Mouse (Mus musculus) thymus, postnatal 0 days (tissue): Measurements from ENCODE around the gene Rgs16. TPM values are rescaled to one million over a fixed set of nuclear protein-coding genes. Genes with fewer than 3 reads are reported as not detected.

Experiments used
- DNase-seq: peaks from one replicate; pipeline ENCODE4 v3.0.0-alpha.2; 2015; ENCODE audit warnings: low spot score
- polyA plus RNA-seq: library from polyadenylated mRNA; unstranded; fragments of >200 nt; fragmentation: Nextera tagmentation; extraction: Ambion mirVana; gene quantifications from 2 replicates; pipeline ENCODE4 v1.2.1, GENCODE M21; 2015

Gene Rgs16
- polyA plus RNA-seq = 4.1 and 4.3 TPM in 2 replicates

DNA sequence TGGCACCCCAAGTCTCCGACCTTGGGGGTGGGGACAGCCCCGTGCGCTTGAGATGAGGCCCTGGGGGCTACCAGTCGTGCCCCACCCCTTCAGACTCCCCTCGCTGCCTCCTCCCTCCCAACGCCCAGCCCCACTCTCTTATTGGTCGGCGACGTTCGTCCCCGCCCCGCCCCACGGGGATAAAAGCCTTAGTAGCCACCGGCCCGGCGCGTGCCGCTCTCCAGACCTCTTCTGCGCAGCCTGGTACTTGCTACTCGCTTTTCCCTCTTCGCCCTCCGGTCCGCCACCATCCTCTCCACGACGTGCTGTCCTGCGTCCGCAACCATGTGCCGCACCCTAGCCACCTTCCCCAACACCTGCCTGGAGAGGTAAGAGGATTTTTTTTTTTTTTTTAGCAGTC lies at the start of gene Rgs16:
TSS of gene Rgs16 (plus strand) at position 205 of the 400 bp plus-strand sequence.
- no peak for DNase-seq

DNA sequence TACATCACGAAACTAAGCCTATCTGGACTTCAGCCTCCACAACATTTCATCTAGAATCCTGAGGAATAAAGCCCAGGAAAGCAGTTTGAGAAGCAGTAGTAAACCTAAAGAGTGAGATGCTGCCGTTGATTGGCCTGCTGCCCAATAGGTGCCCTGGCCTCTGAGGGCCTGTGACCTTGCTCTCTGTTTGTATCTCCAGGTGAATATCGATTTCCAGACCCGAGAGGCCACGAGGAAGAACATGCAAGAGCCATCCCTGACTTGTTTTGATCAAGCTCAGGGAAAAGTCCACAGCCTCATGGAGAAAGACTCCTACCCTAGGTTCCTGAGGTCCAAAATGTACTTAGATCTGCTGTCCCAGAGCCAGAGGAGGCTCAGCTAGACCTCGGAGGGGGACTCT lies 47.6 kb upstream of the Rgs16 start:
- DNase-seq = no peak

DNA sequence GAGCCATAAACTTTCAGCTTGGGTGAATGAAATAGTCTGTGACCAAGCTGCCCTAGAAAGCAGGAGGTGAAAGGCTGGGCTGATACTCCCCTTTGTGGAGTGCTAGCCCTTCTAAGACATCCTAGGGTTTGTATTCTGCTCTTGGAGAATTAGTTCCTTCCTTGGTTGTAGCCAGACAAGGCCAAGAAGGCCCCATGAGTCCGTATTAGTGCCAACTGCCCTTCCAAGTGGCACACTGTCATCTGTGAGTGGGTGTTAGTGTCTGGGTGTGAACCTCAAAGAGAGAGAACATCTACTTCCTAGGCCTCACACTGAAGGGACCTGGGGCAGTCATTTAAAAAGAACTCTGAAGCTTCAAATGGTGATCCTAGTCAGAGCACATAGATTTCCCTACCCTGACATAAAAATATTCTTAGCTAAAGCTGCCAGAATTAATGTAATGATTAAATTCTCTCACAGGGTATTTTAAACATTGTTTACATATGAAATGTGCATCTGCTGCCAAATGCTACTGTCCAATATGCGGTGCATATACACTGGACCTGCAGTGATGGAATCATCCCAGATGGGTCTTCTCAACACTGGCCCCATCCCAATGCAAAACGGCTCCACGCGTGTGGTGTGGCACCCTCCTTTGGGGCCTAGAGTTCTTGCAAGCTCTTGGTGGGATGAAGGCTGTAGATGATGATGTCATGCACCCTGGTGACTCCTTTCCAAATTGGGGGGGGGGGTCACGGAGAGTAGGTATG lies 45.6 kb upstream of the Rgs16 start:
- DNase-seq = no peak

DNA sequence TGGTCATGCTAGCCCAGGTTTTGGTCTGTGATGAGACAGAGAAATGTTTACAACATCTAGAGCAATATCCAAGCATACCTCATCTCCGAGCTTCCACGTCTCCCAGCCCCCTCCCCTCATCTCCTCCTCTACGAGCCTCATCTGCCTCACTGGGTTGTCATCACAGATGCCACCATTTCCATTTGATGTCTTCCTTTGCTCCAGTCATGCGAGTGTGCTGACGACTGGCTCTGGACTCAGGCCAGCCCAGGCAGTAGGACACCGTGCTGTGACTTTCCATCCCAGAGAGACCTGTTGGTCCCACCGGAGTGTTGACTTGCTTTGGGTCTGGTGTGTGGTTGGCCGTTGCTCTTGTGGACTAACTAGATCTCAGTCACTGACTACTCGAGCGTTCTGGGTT lies 44.8 kb upstream of the Rgs16 start:
- DNase-seq = no peak

DNA sequence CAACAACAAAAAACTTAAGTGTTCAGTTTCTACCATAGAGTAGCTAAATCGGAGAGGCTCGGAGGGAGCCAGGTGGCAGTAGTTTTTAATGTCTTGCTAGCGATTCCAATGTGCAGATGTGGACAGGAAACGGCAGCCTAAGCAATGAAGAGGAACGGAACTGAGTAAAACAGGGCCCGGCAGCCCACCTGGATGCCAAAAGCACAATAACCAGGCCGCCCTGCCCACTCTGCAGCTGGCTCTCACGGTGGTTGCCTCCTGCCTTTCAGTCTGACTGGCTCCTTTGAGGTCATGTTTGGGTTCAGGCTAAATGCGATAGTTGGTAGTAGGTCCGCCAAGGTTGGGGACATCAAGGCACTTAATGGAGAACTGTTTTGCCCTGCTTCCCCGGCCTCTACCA lies 44.1 kb upstream of the Rgs16 start:
- no peak for DNase-seq

DNA sequence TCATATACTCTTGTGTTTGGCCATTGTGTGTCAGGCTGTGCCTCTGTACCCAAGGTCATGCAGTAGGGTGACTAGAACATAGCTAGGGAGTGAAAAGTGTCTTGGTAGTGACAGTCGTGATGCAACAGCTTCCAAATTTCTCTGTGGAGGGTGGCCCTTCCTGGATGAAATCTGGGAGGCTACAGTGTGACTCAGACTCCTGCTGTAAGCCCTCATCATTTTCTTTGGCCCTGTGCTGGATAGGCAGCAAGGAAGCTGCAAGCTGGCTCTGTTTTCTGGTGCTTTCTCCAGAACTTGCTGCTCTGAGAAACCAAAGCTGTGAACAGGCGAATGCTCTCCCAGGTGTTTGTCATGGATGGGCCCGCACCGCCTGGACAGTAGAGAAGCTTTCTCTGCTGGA lies 43.6 kb upstream of the Rgs16 start:
- no peak for DNase-seq

DNA sequence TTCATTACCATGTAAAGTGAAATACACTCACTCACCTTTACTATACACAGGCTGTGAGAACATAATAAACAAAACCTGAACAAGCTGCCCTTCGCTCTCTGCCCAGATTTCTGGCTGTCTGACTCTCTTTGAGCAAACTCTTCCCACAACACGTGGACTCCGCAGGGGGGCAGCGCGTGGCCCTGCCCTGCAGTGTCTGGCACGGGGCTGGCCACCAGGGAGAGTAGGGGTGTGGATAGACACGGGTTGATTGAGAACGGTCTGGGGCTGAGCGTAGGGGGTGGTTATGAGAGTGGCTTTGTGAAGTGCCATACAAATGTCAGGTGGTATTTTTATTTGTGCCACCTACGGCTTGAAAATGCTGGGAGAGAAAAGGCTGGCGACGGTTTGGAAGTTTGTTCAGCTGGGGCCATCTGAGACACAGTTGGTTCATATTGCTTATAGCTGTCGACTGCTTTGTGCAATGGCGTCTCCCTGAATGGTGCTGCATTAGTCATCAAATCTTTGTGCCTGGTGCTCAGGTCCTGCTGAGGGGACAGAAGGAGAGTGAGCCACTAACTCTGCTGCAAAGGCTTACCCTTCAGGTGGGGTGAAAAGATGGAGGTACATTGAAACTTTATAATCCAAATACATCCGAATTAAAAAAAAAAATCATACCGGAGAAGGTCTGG lies 42.4 kb upstream of the Rgs16 start:
- no peak for DNase-seq

DNA sequence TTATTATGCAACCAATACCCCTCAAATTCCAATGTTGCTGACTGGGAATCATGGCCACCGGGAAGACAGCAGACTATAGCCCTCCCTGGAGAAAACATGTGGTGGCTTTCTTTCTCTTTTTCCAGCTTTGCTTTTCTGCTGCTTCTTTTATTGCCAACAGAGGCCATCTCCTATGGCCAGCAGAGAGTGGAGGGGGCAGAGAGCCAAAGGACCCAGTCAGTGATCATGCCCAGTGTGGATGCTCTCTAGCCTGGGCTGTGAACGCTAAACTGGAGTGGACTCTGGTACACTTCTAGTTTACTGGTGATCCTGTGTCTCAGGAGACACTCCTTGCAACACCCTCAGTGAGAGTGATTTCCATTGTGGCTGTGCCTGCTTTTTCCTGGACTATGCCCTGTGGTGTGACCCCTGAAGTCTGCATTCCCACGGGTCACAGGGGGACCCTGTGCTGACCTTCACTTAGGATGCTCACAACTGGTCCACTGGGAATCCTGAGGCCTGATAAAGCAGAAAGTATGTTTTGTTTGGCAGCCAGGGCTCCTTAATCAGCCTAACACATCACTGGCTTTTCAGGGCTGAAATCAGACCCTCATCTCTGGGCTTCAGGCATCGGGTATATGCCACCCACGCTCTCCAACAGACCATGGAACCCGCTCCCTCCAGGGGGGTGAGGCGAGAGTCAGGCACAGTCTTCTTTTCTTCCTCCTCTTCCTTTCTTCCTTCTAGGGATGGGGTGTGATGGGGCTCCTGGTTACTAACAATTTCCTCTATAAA lies 41.7 kb upstream of the Rgs16 start:
- DNase-seq = no peak

DNA sequence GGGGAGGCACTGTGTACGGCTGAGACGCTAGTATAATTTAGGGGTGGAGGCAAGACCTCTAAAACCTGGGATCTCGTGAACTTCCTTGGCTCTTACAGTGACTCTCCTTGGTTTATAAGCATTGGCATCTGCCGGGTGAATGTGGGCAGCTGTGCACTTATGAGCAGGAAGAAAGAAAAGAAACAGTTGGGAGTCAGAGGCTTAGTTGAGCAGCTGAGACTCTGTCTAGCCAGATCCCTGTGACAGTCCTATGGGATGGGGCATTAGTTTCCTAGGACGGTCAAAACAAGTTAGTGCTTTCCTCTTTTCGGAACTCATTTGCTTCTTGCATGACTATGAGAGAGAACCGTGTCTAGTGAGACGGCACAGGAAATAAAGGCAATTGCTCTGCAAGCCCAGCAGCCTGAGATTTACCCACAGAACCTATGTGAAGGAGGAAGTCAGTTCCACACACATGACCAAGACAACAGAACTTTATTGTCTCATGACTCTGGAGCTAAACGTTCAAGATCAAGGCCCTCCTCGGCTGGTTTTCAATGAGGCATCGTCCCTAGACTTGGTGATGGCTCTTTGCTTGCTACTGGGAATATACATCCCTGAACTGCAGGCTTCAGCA lies 39.6 kb upstream of the Rgs16 start:
- DNase-seq = peak; percentile 13

DNA sequence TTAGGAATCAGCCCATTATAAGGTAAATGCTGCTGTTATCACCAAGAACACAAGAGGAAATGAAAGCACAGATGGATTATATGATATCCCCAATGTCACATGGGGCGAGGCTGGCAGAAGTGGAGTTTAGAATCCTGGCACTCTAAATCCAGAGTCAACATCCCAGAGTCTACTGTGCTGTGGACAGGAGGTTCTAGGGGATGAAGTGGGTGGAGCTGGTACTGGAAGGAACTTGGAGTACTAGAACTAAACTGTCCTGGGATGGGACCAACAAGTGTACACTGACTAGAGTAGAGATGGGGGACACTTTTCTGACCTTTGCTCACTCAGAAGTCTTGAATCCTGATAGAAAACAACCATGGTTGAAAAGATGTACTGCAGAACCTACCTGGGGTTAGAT lies 38.7 kb upstream of the Rgs16 start:
- no peak for DNase-seq

DNA sequence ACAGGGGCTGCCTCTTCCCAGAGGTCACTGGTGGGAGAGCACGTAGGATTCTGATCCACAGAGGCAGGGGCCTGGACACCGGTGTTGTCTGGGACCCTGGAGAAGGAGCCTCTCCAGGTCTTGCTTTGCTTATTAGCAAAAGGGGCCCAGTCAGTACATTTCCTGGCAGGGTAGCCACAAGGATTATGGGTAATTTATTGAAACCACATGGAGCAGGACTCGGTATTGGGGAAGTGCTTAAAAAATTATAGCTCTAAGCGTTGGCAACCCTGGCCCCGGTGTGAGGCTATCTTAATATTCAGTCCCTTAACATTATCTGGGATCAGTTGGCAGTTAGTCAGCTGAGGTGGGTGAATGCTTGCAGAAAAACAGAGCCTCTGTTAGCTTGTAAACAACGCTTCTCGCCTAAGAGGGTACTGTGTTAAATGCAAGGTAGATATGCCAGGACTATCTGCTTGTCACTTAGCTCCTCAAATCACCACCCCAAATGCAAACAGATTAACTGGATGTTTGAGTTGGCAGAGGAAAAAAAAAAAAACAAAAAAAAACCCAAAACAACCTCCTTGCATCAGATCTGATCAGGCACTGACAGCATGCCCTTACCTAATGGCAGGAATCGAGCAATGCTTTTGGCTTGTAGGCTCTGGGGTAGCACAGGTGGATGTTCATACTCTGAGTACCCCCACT lies 37.8 kb upstream of the Rgs16 start:
- DNase-seq = no peak

DNA sequence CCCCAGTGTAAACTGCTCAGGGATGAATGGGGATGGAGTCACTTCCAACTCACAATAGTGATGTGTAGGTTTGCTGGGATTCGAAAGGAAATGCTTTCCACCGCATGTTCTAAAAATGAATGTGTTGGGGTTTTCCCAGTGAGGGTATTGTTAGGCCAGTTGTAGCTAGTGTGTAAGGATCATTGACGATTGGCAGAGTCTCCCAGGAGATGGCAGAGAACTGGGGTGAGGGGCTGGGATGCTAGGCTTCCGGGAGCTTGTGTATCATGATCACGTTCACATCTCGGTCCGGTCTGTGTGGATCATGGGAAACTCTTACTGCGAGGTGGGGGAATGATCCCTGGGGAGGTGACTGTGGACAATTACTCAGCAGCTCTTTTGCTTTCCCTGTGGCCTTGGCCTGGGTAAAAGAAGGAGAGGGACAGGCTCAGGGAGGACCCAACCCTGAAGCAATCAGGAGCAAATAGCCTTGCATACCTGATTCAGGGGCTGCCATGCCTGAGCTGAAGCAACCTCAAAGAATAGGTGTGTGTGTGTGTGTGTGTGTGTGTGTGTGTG lies 37.2 kb upstream of the Rgs16 start:
- DNase-seq = no peak

DNA sequence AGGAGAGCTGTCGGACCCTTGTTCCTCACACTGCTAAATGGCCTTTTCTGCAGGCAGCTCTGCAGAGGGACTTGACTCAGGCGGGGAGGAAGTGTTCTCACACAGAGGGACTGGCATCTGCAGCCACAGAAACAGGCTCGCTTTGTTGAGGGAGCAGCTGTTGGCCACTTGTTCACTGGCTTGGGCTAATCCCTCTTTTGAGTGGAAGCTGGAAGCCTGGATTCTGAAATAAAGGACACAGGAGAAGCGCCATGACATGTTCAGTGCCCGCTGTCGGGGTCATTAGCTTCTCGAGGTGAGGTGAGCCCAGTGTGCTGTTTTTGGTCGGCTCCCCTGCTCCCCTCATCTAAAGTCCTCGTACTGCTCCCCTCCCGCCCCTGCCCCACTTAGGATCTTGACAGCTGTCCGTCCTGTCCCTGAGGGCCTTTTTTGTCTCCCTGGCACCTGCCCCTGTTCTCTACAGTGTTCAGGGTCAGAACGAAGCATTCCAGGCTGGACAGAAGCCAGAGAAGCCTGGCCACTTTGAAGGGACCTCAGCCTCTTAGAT lies 36.6 kb upstream of the Rgs16 start:
- DNase-seq = peak; percentile 14

DNA sequence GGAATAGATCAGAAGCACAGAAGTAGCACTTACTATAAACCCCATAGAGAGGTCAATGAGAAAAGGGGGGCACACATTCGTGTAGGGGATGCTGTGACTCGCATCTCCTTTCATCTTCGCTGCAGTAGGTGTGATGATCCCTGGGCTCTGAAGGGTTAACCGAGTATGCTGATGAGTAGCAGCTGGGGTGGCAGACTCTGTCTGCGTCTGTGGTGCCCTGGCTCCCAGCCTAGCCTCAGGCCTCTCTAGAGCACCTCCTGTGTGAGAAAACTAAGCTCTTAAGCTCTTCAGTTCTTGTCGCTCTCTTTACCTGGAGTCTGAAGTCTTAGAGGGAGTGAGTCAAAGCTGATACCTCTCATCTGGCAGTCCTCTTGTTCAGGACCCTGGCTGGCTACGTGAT lies 36.0 kb upstream of the Rgs16 start:
- no peak for DNase-seq

DNA sequence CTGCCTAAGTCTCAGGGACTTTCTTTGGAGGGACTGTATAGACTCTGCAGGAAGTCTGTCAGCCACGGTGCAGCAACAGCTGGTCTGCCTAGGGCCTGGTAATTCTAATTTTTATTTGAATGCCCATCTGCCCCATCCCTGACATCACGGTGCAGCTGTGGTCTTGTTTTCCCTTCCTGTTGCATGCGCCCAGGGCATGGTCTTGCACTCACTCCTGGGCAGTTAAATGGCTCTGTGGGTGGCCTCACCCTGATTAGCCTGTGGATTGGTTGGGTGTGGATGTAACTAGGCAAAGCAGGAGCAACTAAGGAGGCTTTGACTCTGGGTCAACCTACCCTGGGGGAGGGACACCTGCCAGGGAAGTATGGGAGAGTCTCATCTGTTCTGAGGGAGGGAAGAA lies 35.2 kb upstream of the Rgs16 start:
- no peak for DNase-seq

DNA sequence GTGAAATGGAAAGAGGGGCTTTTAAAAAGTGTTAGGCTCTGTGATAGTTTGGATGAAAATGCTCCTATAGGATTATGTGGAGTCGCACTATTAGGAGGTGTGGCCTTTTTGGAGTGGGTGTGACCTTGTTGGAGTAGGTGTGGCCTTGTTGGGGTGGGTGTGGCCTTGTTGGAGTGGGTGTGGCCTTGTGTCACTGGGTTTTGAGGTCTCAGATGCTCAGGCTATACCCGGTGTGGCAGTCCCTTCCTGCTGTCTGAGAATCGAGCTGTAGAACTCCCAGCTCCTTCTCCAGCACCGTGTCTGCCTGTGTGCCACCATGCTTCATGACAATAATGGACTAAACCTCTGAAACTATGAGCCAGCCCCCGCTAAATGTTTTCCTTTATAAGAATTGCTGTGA lies 31.5 kb upstream of the Rgs16 start:
- no peak for DNase-seq

DNA sequence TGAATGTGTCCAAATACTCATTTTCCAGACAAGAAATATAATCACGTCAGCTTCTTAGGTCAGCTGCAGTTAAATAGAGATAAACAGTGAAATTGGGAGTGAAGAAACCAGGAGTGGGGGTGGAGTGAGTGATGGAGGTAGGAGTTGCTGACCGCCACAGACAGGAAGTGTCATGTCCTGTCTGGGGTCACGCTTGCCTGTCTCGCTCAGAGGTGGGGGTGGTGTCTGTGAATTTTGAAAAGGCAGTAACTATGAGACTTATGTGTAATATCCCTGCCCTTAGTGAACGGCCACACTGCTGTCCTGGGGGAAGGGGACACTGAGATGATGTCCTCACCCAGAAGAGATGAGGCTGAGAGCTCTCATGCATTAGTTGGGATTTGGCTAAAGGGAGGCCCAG lies 30.7 kb upstream of the Rgs16 start:
- no peak for DNase-seq

DNA sequence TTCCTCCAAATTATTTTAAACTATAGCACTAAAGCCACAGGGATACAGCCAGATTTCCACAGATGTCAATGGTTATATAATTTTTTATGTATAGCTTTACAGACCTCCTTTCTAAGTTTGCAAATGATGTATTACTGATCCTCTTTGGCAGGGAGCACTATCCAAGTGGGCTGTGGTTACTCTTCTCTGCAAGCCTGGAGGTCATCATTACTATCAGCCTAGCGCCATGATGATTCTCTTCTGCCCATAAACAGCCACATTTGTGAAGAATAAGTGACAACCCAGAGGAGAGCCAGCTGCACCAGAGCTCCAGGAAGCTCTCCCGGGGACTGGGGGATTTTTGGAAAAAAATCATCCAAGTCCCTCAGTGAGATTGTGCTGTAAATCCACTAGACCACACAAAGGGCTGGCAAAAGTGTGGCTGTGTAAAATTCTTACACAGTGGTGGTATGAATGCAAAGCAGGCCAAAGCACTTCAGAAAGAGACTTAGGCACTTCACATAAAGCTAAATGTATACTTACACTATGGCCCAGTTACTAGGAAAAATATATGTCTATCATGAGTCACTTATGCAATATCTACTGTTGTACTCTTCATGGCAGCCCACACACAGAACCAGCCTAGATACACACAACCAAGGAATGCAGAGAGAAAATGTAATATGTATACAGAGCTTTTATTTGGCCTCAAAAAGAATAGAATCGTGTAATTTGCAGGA lies 28.4 kb upstream of the Rgs16 start:
- DNase-seq = no peak

DNA sequence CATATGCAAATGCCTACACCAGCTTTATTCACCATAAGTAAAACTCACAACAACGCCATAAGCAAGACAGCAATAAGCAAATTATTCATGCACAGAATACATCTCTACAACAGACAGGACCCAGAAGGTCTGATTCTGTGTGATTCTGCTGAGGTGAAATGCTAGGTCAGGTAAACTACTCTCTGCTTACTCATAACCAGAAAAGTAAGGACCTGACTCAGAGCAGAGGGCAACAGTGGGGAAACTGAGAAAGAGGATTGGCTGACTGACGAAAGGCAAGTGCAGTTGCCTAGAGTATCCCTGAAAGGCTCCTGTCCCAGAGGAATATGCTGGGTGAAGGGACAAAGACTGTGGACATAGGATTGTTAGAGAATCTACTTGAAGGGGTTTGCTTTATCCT lies 27.5 kb upstream of the Rgs16 start:
- DNase-seq = no peak

DNA sequence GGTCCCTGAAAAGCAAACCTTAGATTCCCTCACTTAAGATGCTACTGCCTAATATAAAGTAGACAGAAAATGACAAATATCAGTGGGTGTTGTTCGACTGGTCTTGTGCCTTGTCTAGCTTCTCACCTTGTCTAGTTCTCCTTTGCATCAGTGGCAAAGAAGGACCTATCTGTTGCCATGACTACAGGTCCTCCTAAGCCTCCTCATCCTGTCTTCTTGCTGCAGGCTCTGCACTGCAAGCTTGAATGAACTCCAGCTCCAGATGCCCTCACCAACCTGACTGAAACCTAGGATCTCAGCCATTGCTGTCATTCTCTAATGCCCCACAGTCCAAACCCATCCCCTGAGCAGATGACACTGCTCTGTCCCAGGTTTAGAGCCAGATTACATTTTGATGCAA lies 22.2 kb upstream of the Rgs16 start:
- DNase-seq = no peak
